Mouse (Mus musculus) kidney, embryonic 16.5 days (tissue): ENCODE data around the gene Gm20441. TPM values are rescaled to one million over a fixed set of nuclear protein-coding genes. Genes with fewer than 3 reads are reported as not detected.

ENCODE experiments used
- ATAC-seq: fragments of 200-750 bp; cut with Nextera tagmentation; 2 replicates; pipeline ENCODE4 v1.8.0; 2017; ENCODE audit warnings: moderate TSS enrichment; ENCODE audit not compliant: low FRiP score, low TSS enrichment
- H3K27ac ChIP-seq: fragments of 300-500 bp; sonication (generic); 2 replicates; pipeline ENCODE4 v1.5.1; 2014; ENCODE audit warnings: low read length
- H3K27me3 ChIP-seq: fragments of 300-500 bp; sonication (generic); 2 replicates; pipeline ENCODE4 v1.6.1; 2014; ENCODE audit warnings: low read length, control low read depth, mixed read lengths; ENCODE audit not compliant: insufficient read depth
- H3K36me3 ChIP-seq: fragments of 300-500 bp; sonication (generic); 2 replicates; pipeline ENCODE4 v1.6.1; 2014; ENCODE audit warnings: low read length, control low read depth, mixed read lengths; ENCODE audit not compliant: insufficient read depth
- H3K4me1 ChIP-seq: fragments of 300-500 bp; sonication (generic); 2 replicates; pipeline ENCODE4 v1.6.1; 2014; ENCODE audit warnings: low read length, control low read depth, mixed read lengths; ENCODE audit not compliant: insufficient read depth
- H3K4me2 ChIP-seq: fragments of 300-500 bp; sonication (generic); replicated peaks from 2 replicates; pipeline ENCODE4 v1.6.1; 2014; ENCODE audit warnings: low read depth, low read length
- H3K4me3 ChIP-seq: fragments of 300-500 bp; sonication (generic); 2 replicates; pipeline ENCODE4 v1.5.1; 2014; ENCODE audit warnings: mild to moderate bottlenecking, low read length
- H3K9ac ChIP-seq: fragments of 300-500 bp; sonication (generic); replicated peaks from 2 replicates; pipeline ENCODE4 v1.6.1; 2014; ENCODE audit warnings: low read length
- H3K9me3 ChIP-seq: fragments of 300-500 bp; sonication (generic); 2 replicates; pipeline ENCODE4 v1.6.1; 2016; ENCODE audit warnings: low read length, control low read depth
- WGBS: fragments of 180-500 bp; shearing (Covaris S2); extraction: QIAGEN DNeasy Blood & Tissue Kit; methylation state at CpG from one replicate; pipeline ENCODE4 v1.1.7; 2014; 5-methylcytosine and 5-hydroxymethylcytosine counted together
- polyA plus RNA-seq: library from polyadenylated mRNA; unstranded; fragments of >200 nt; fragmentation: Nextera tagmentation; extraction: Ambion mirVana; gene quantifications from 2 replicates; pipeline ENCODE4 v1.2.1, GENCODE M21; 2015

Gene Gm20441
- polyA plus RNA-seq, 1 experiment from 2014 or later: 0.59 TPM

DNA sequence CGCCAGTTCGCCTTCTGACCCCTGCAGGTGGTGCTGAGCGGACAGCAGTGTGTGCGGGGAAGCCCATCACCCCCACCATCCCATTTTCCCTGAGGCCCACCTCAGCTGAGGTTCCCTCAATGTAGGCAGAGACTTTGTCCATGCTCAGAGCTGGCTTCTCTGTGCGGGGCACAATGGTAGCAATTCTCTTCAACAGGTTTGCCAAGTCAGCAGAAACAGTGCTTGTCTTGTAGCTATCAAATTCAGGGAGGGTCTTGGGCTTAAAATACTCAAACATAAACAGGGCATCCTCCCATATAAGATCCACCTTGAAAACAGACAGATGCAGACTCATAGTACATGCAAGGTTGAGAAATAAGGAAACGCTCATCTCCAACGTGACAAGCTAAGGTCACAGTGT, 55.3 kb downstream of the Gm20441 start:
- ATAC-seq: no peak

More for the DNA sequence above, 55.3 kb downstream of the Gm20441 start:
- Histone ChIP-seq H3K4me1 (no peaks in the 10 kb centered on the region), H3K36me3 (peaks cover 76% of the 10 kb centered on the region), H3K27me3 (no peaks in the 10 kb centered on the region), H3K9me3 (no peaks in the 10 kb centered on the region), H3K9ac (no peak overlapping the region), H3K27ac (no peak overlapping the region), H3K4me3 (no peak overlapping the region), H3K4me2 (no peak overlapping the region)
- 89% methylated on average over 7 of the region's 7 CpGs for WGBS

Other genes with a start within 250 kb of the Gm20441 start
- 3.3 and 3.8 TPM in 2 replicates for gene Lrrc75b, start 220.6 kb downstream of the Gm20441 start, polyA plus RNA-seq
- 244 and 292 TPM in 2 replicates for gene Ggt1, start 219.3 kb downstream of the Gm20441 start, polyA plus RNA-seq
- gene Ggt5, start 191.6 kb downstream of the Gm20441 start, polyA plus RNA-seq: 6.4 and 9.5 TPM in 2 replicates
- gene Susd2, start 136.9 kb downstream of the Gm20441 start, polyA plus RNA-seq: 32.4 and 34.2 TPM in 2 replicates
- 34.0 and 34.9 TPM in 2 replicates for gene Cabin1, start 16.6 kb downstream of the Gm20441 start, polyA plus RNA-seq
- gene Ddt, start 7.5 kb downstream of the Gm20441 start, polyA plus RNA-seq: 80.2 and 86.9 TPM in 2 replicates
- gene Gstt3, start 460 bp upstream of the Gm20441 start, polyA plus RNA-seq: 54.8 and 56.5 TPM in 2 replicates
- gene Gstt1, start 17.6 kb upstream of the Gm20441 start, polyA plus RNA-seq: 16.5 and 19.7 TPM in 2 replicates
- not detected in 2 replicates for gene Gstt4, start 41.6 kb upstream of the Gm20441 start, polyA plus RNA-seq
- 53.0 and 56.2 TPM in 2 replicates for gene Gstt2, start 56.5 kb upstream of the Gm20441 start, polyA plus RNA-seq
- gene Mif, start 79.3 kb upstream of the Gm20441 start, polyA plus RNA-seq: 2,002 and 2,111 TPM in 2 replicates
- 4.0 and 4.4 TPM in 2 replicates for gene Derl3, start 112.5 kb upstream of the Gm20441 start, polyA plus RNA-seq
- gene Smarcb1, start 140.7 kb upstream of the Gm20441 start, polyA plus RNA-seq: 239 and 250 TPM in 2 replicates
- gene Chchd10, start 152.2 kb upstream of the Gm20441 start, polyA plus RNA-seq: 198 and 237 TPM in 2 replicates
- 62.1 and 70.5 TPM in 2 replicates for gene Mmp11, start 155.5 kb upstream of the Gm20441 start, polyA plus RNA-seq
- gene Gm867, start 159.7 kb upstream of the Gm20441 start, polyA plus RNA-seq: 0.40 and 0.50 TPM in 2 replicates
- 0.72 and 1.9 TPM in 2 replicates for gene Vpreb3, start 162.1 kb upstream of the Gm20441 start, polyA plus RNA-seq
- not detected in 2 replicates for gene Gm5134, start 173.6 kb upstream of the Gm20441 start, polyA plus RNA-seq